Mouse (Mus musculus) gastrocnemius, postnatal 14 days (tissue): ENCODE measurements at regions not wholly inside any gene's neighbourhood (a gene's known extent, or its start where the extent isn't known, plus 50 kb on each side); places are given as distances from the start of the nearest gene placed in this dataset.
"Not testable (repeated sequence)": the region's sequence is repeated elsewhere in the genome, so short reads cannot be mapped to it uniquely, and the experiment has no call there.

Experiments used
- DNase-seq: peaks from one replicate; pipeline ENCODE4 v3.0.0; 2021; ENCODE audit warnings: mixed read lengths
- intact Hi-C: fragments of 180-260 bp; cut with DNase I; formaldehyde crosslinking; loops from one replicate; pipeline ENCODE4 v1.15.1; 2025; ENCODE audit warnings: low total_unique reads

- intact Hi-C loops = no loop called here
- peak; percentile 82 for DNase-seq
These were observed 53.2 kb upstream of the Col1a1 start for GRCm38 (mm10) chr11:94882687-94883383.

- intact Hi-C loops = no loop called here
- DNase-seq = peak; percentile 71
These were observed 53.9 kb upstream of the Col1a1 start for GRCm38 (mm10) chr11:94881982-94882686.

- intact Hi-C loops = no loop called here
- DNase-seq = peak; percentile 48
These were observed 54.9 kb upstream of the Col1a1 start for GRCm38 (mm10) chr11:94880896-94881840.

GRCm38 (mm10) chr11:94876707-94877106 lies 59.3 kb upstream of the Col1a1 start:
- intact Hi-C loops = loop anchor here (5.0 kb wide), 1 partner anchor 41 kb away; no protein-coding TSS in a partner anchor
- DNase-seq = no peak

GRCm38 (mm10) chr11:94875026-94875425 lies 61.0 kb upstream of the Col1a1 start:
- intact Hi-C loops = loop anchor here (5.0 kb wide), 1 partner anchor 42 kb away; no protein-coding TSS in a partner anchor
- peak; percentile 27 for DNase-seq

- intact Hi-C loops = no loop called here
- peak; percentile 76 for DNase-seq
These were observed 61.9 kb upstream of the Col1a1 start for GRCm38 (mm10) chr11:94874155-94874561.

GRCm38 (mm10) chr11:94873693-94874092 lies 62.3 kb upstream of the Col1a1 start:
- DNase-seq = peak; percentile 47
- intact Hi-C loops = no loop called here

GRCm38 (mm10) chr11:94872921-94873320 lies 63.1 kb upstream of the Col1a1 start:
- intact Hi-C loops = no loop called here
- DNase-seq = peak; percentile 90

- intact Hi-C loops = no loop called here
- peak; percentile 67 for DNase-seq
These were observed 65.7 kb upstream of the Col1a1 start for GRCm38 (mm10) chr11:94870341-94870740.

GRCm38 (mm10) chr11:94869866-94870265 lies 66.2 kb upstream of the Col1a1 start:
- DNase-seq = peak; percentile 29
- intact Hi-C loops = not testable (repeated sequence)

GRCm38 (mm10) chr11:94866176-94866967 lies 69.7 kb upstream of the Col1a1 start:
- intact Hi-C loops = loop anchor here (2.0 kb wide), 1 partner anchor 70 kb away; the partner anchor contains the start of gene Col1a1
- peak; percentile 79 for DNase-seq

- intact Hi-C loops = no loop called here
- no peak for DNase-seq
These were observed 67.6 kb upstream of the Tmem92 start for GRCm38 (mm10) chr11:94850129-94850528.

GRCm38 (mm10) chr11:94839133-94839532 lies 56.6 kb upstream of the Tmem92 start:
- intact Hi-C loops = no loop called here
- DNase-seq = no peak

- intact Hi-C loops = no loop called here
- DNase-seq = no peak
These were observed 55.6 kb upstream of the Tmem92 start for GRCm38 (mm10) chr11:94838140-94838539.

- DNase-seq = no peak
- intact Hi-C loops = no loop called here
These were observed 53.8 kb upstream of the Tmem92 start for GRCm38 (mm10) chr11:94836347-94836746.

- peak; percentile 63 for DNase-seq
- intact Hi-C loops = no loop called here
These were observed 49.9 kb upstream of the Tmem92 start for GRCm38 (mm10) chr11:94832246-94832985.
